Mouse (Mus musculus) mouse embryonic stem cell (cell line): ENCODE data around the gene Tha1.

Experiments
- in situ Hi-C, 2 experiments: fragments of 300-500 bp; cut with MboI; formaldehyde crosslinking; loops; 1 replicate in 1 of 2; 3 replicates in 1 of 2; pipeline ENCODE4 v1.14.3; 2019 to 2020; ENCODE audit warnings: low sequenced_read_pairs in 2 of 2, low pct_unique_long_range_greater_than_20kb in 1 of 2, mixed read lengths in 1 of 2; ENCODE audit not compliant: unreplicated experiment in 1 of 2

The Tha1 gene

DNA sequence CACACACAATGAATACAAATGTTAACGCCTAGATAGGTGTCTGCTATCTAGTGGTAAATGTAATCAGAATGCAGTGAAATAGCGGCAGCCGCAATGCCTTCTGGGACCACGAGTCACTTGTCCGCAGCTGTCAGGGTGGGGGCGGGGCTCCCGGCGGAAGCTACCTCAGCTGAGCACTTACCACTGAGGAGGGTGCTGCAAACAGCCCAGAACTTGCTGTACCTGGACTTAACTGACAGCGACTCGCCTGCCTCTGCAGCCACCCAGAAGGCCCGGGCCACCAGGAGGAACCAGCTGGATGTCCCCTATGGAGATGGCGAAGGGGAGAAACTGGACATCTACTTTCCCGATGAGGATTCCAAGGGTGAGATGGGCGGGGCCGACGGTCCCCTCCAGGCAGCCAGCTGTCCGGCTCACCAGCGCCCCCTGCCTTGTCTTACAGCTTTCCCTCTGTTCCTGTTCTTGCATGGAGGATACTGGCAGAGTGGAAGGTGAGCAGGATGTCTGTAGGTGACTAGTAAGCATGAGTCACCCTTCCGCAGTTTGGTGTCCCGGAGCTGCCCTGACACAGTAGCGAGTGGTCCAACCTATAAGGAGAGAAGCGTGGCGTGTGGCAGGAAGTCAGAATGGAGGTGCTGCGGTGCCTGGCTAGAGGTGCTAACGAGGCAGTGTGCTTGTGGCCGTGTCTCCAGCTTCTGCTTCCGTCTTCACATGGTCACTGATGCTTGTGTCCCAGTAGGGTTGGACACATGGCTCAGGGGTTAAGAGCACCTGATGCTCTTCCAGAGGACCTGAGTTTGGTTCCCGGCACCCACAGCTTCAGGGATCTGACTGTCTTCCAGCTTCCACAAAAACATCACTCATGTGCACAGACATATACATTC lies 41.0 kb downstream of the Tha1 start:
- in situ Hi-C loops: no loop called here

DNA sequence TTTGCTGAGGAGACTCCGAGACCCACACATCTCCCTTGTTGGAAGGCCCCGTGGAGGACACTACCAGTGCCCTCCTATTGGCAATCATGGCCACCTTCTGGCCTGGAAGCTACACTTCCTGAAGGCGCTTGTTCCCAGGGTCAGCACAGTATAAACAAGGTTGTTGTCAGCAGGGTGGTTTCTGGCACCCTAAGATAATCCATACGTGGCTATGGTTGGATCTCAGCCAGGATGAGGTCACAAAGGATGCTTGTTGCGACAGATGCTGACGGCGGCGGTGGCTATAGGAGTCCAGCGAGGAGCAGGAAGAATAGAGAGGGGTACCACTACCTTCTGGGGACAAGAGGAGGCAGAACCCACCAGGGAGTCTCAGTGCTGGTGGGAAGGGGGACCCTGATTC lies 42.9 kb downstream of the Tha1 start:
- in situ Hi-C loops: no loop called here

GRCm38 (mm10) chr11:117829671-117830215 lies 43.5 kb downstream of the Tha1 start:
- in situ Hi-C loops: no loop called here

- in situ Hi-C loops: no loop called here
Measured at GRCm38 (mm10) chr11:117828888-117829604, 44.2 kb downstream of the Tha1 start.

GRCm38 (mm10) chr11:117828149-117828887 lies 45.0 kb downstream of the Tha1 start:
- in situ Hi-C loops: no loop called here

DNA sequence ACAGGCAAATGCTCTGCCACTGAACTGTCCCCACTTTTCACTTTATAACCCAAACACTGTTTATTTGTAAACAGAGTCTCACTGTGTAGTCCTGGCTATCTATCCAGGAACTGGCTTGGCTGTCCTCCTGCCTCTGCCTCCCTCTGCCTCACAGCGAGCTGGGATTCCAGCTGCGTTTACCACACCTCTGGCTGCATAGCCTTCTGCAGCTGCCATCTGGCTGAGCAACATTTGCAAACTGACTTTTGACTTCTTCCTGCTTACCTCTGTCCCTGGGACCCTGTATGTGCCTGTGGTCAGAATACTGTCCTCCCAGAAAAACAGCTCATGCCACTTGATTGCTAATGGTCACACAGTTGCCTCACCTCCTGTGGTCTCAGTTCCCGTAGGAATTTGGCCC lies 45.9 kb downstream of the Tha1 start:
- in situ Hi-C loops: no loop called here

DNA sequence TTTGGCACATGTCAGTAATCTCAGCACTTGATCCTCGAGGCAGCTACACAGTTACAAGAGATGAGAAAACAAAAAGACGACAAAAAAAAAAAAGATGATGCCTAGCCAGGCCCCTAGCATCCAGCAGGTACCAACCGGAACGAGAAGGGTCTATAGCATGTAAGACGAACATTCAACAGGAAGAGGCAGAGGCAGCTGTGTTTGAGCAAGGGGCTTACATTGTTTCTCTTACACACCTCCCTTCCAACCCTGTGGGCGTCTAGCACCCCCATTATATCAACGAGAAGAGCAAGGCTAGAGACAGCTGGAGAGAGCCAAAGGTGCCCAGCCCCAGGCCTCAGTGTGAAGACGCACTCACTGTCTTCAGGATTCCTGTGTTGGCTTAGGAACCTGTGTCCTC lies 46.4 kb downstream of the Tha1 start:
- in situ Hi-C loops: no loop called here

- in situ Hi-C loops: no loop called here
Measured at GRCm38 (mm10) chr11:117826164-117826563, 47.1 kb downstream of the Tha1 start.

DNA sequence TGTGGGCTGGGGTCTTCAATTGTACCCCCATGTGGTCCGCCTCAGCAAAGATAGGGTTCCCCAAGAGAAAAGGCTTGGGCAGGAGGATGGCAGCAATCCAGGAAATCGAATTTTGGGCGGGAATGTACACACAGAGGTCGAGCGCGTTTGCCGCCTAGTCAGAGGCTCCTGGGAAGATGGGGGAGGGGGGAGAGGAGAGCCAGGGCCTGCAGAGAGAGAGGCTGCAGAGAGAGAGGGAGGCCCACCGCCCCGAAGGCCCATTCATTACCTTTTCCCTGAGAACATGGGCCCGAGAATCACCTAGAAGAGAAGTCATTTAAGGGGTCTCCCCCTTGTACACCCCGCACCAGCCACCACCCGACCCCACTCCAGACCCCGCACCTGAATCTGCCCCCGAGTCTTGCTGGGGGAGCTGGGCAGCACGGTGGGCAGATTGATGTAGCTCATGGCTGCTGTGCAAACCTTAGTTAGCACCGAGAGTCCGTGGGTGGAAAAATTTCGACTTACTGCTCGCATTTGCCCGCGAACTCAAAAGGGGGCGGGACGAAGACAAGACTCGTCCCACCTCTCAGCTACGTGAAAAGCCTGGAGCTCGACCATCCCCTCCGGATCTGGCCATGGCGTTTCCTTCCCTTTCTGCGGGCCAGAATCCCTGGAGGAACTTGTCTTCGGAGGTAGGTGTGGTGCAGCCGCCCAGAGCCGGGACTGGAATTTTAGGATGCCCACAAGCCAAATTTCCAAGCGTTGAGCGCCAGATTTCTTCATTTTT lies 47.8 kb downstream of the Tha1 start, which contains the start of the genes Afmid and Tk1:
TSS of gene Afmid (plus strand) at position 592 of the 769 bp plus-strand sequence.
TSS of gene Tk1 (minus strand) at position 760 of the 769 bp plus-strand sequence.
- in situ Hi-C loops: no loop called here

- in situ Hi-C loops: no loop called here
Measured at GRCm38 (mm10) chr11:117824060-117824969, 49.0 kb downstream of the Tha1 start.

GRCm38 (mm10) chr11:117823411-117823810 lies 49.9 kb downstream of the Tha1 start:
- in situ Hi-C loops: no loop called here

GRCm38 (mm10) chr11:117822728-117823241 lies 50.5 kb downstream of the Tha1 start:
- in situ Hi-C loops: no loop called here

DNA sequence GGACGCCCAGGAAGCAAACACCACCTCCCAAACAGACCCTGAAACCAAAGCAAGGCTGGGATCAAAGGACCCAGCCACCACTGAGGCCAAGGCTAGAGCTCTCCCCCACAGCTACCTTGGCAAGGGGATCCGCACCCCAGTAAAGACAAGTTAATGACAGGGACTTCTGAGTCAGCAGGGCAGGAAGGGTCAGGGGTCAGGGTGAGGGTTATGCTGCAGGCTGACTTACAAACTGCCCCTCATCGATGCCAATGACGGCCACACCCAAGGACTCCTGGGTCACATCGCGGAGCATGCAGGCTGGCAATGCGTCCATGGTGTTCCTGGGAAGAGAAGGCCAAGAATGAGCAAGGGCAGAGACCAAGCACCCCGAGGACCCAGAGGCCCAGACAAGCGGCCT lies 51.4 kb downstream of the Tha1 start:
- in situ Hi-C loops: no loop called here

DNA sequence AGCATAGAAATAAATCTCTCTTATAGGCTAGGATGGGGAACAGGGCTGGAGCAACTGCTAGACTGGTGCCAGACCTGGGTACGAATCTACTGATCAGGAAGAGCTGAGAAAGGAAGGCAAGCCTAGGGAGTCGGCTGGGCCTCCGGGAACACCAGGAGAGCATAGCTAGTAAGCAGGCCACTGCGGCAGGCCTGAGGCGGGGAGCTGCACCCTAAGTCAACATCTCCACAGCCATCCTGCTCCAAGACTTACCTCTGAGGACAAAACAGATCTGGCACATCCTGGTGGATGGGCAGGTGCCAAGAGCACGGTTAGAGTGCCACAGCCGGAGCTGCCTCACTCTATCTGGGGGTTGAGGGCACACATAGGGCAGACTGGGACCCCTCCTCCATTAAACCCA lies 53.1 kb downstream of the Tha1 start:
- in situ Hi-C loops: no loop called here

- in situ Hi-C loops: no loop called here
Measured at GRCm38 (mm10) chr11:117819095-117819494, 54.2 kb downstream of the Tha1 start.
